In the genomic region with DNA sequence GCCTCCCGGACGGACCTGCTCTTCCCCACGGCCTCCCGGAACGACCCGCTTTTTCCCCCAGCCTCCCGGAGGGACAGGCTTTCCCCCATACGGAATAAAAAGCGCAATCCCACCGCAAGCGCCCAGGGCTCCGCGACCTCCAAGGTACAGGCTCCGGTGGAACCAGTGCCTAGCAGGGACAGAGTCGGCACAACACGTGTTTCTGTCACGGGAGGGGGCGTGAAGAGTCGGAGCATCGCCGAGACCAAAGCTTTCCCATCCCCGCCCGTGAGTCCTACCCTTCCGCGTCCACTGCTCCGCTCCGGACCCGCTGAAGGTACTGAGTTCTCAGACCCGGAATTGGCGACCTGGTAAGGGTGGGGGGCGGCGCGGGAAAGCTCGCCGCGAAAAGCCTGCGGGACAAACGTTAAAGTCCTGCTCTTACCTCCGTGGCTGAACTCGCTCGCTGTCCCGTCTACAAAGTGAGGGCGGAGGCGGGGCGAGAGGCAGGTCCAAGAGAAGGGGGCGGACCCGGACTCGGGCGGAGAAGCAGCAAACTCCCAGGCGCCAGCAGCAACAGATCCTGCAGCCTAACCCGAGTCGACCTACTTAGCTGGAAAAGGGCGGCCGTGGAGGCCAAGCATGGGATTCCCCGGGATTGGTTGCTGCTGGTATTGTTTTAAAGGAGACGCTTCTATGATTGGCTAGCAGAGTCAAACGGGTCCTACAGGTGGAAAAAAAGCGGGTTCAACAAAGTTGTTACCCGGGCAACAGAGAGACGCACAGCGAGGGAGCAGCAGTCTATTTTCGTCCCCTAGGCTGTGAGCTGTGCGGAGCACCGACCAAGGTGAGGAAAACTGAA, we compare ENCODE assay signal across 8 mouse cellular contexts. TPM values are rescaled to one million over a fixed set of nuclear protein-coding genes. Genes with fewer than 3 reads are reported as not detected.
DNase-seq lines count a peak whose midpoint lies in the region; ATAC-seq and TF ChIP-seq lines count a peak whose summit lies in the region.

A gene (minus strand): TSS at position 578 of the 841 bp plus-strand sequence.
A gene (plus strand): TSS at position 745 of the 841 bp plus-strand sequence.

- H3K9ac ChIP-seq in hindbrain, embryonic 16.5 days (ENCODE audit: low read depth, low read length) = no peak within 1 kb of the TSS; the same call in 1 of the 2 replicates
- no peak within 1 kb of the TSS for H3K9ac ChIP-seq in liver, embryonic 11.5 days (ENCODE audit: low read depth, low read length)
- H3K9ac ChIP-seq in midbrain, postnatal 0 days (replicated peaks; ENCODE audit: low read length, poor library complexity, severe bottlenecking) = 0 out of 2 replicates have a peak within 1 kb of the TSS, but pooled peaks have one; percentile 2

- peaks cover 12% of the 10 kb centered on the region for H3K9me3 ChIP-seq in hindbrain, embryonic 16.5 days (ENCODE audit: control insufficient read depth, low read length)
- H3K9me3 ChIP-seq in liver, embryonic 11.5 days (ENCODE audit: control insufficient read depth, low read length) = peaks cover 4% of the 10 kb centered on the region; the same call in 1 of the 2 replicates
- 0 out of 2 replicates have a peak, but pooled peaks cover 8% of the 10 kb centered on the region for H3K9me3 ChIP-seq in midbrain, postnatal 0 days (ENCODE audit: low read length)

- no peak within 1 kb of the TSS for H3K27ac ChIP-seq in gastrocnemius, adult 2 months
- no peak within 1 kb of the TSS for H3K27ac ChIP-seq in hindbrain, embryonic 16.5 days (ENCODE audit: low read depth, low read length)
- no peak within 1 kb of the TSS for H3K27ac ChIP-seq in liver, embryonic 11.5 days (ENCODE audit: low read depth, low read length)
- H3K27ac ChIP-seq in midbrain, postnatal 0 days (ENCODE audit: low read depth, low read length) = no peak within 1 kb of the TSS

- H3K27me3 ChIP-seq in hindbrain, embryonic 16.5 days (replicated peaks; ENCODE audit: control insufficient read depth, insufficient read depth, low read length) = peaks cover 6% of the 10 kb centered on the region
- H3K27me3 ChIP-seq in liver, embryonic 11.5 days (replicated peaks; ENCODE audit: control insufficient read depth, insufficient read depth, low read length) = peaks cover 17% of the 10 kb centered on the region
- peaks cover 11% of the 10 kb centered on the region; the same call in 1 of the 2 replicates for H3K27me3 ChIP-seq in midbrain, postnatal 0 days (ENCODE audit: insufficient read depth, low read length)

- peak; percentile 78 for ATAC-seq in hindbrain, embryonic 16.5 days
- ATAC-seq in liver, embryonic 11.5 days (replicated peaks; ENCODE audit: low FRiP score) = peak; percentile 74; the same call in 1 of the 2 replicates
- peak; percentile 34; the same call in 1 of the 2 replicates for ATAC-seq in midbrain, postnatal 0 days (ENCODE audit: low FRiP score)

- peak within 1 kb of the TSS; percentile 66 for H3K4me3 ChIP-seq in gastrocnemius, adult 2 months
- peak within 1 kb of the TSS; percentile 42 for H3K4me3 ChIP-seq in hindbrain, embryonic 16.5 days (ENCODE audit: low read length)
- H3K4me3 ChIP-seq in liver, embryonic 11.5 days (ENCODE audit: low read depth, low read length) = peak within 1 kb of the TSS; percentile 43
- H3K4me3 ChIP-seq in midbrain, postnatal 0 days (ENCODE audit: low read depth, low read length) = peak within 1 kb of the TSS; percentile 34

- no peak for TF ChIP-seq CTCF in gastrocnemius, adult 2 months (IDR thresholded peaks at IDR 0.05)
- TF ChIP-seq CTCF in midbrain, postnatal 0 days (IDR thresholded peaks at IDR 0.05) = no peak

- 23% methylated on average over 61 of the region's 64 CpGs for WGBS in hindbrain, embryonic 16.5 days
- WGBS in liver, embryonic 11.5 days = 24% methylated on average over 58 of the region's 64 CpGs
- 21% methylated on average over 63 of the region's 64 CpGs for WGBS in midbrain, postnatal 0 days

- intact Hi-C loops in gastrocnemius, adult 2 months (cut with DNase I) = no loop called here

- no peaks in the 10 kb centered on the region for H3K36me3 ChIP-seq in hindbrain, embryonic 16.5 days (ENCODE audit: control insufficient read depth, insufficient read depth, low read length)
- H3K36me3 ChIP-seq in liver, embryonic 11.5 days (ENCODE audit: control insufficient read depth, insufficient read depth, low read length) = no peaks in the 10 kb centered on the region
- H3K36me3 ChIP-seq in midbrain, postnatal 0 days (ENCODE audit: insufficient read depth, low read length) = no peaks in the 10 kb centered on the region

- peak within 1 kb of the TSS; percentile 59 for H3K4me2 ChIP-seq in hindbrain, embryonic 16.5 days (ENCODE audit: low read length)
- H3K4me2 ChIP-seq in liver, embryonic 11.5 days = peak within 1 kb of the TSS; percentile 63
- H3K4me2 ChIP-seq in midbrain, postnatal 0 days (ENCODE audit: low read depth, low read length, poor library complexity, severe bottlenecking) = peak within 1 kb of the TSS; percentile 43

- no peaks in the 10 kb centered on the region for H3K4me1 ChIP-seq in hindbrain, embryonic 16.5 days (ENCODE audit: control insufficient read depth, insufficient read depth, low read depth, low read length)
- H3K4me1 ChIP-seq in liver, embryonic 11.5 days (replicated peaks; ENCODE audit: control insufficient read depth, insufficient read depth, low read length) = no peaks in the 10 kb centered on the region
- no peaks in the 10 kb centered on the region for H3K4me1 ChIP-seq in midbrain, postnatal 0 days (ENCODE audit: insufficient read depth, low read length)

- peak; percentile 46 for DNase-seq in ovary, adult 18-20 months (ENCODE audit: low spot score)
- no peak for DNase-seq in ovary, postnatal 10 days (ENCODE audit: low spot score)
- peak; percentile 2 for DNase-seq in cerebellum, adult 9-11 months
- peak; percentile 66 for DNase-seq in gastrocnemius, adult 2 months
- peak; percentile 61 for DNase-seq in liver, embryonic 11.5 days (ENCODE audit: low spot score)
- peak; percentile 35 for DNase-seq in midbrain, postnatal 0 days (ENCODE audit: low spot score)
- peak; percentile 2 for DNase-seq in thymus, postnatal 14 days

RNA-seq across cellular contexts. Expression of the first gene that starts in this region (rescaled TPM):
- total RNA-seq in gastrocnemius, adult 2 months (2021) = not detected
- 1.0 and 1.2 TPM in 2 replicates for polyA plus RNA-seq in hindbrain, embryonic 16.5 days (2015; fragmentation: Nextera tagmentation; extraction: Ambion mirVana)
- polyA plus RNA-seq in liver, embryonic 11.5 days (2014; fragmentation: Nextera tagmentation; extraction: Ambion mirVana) = 2.6 and 3.6 TPM in 2 replicates
- 2.1 and 2.8 TPM in 2 replicates for total RNA-seq in midbrain, postnatal 0 days (2014; rRNA removed)
- polyA plus RNA-seq in midbrain, postnatal 0 days (2015; fragmentation: Nextera tagmentation; extraction: Ambion mirVana) = 3.4 and 5.6 TPM in 2 replicates

RNA-seq across cellular contexts. Expression of the second gene that starts in this region (rescaled TPM):
- not detected for total RNA-seq in gastrocnemius, adult 2 months (2021)
- not detected in 2 replicates for polyA plus RNA-seq in hindbrain, embryonic 16.5 days (2015; fragmentation: Nextera tagmentation; extraction: Ambion mirVana)
- not detected in 2 replicates for polyA plus RNA-seq in liver, embryonic 11.5 days (2014; fragmentation: Nextera tagmentation; extraction: Ambion mirVana)
- total RNA-seq in midbrain, postnatal 0 days (2014; rRNA removed) = 1.7 TPM in 1 of 2 replicates, not detected in the other
- polyA plus RNA-seq in midbrain, postnatal 0 days (2015; fragmentation: Nextera tagmentation; extraction: Ambion mirVana) = not detected in 2 replicates

Comparison
In these comparisons a context has a peak if more than half of its experiments do, and no peak if none do; other contexts are left out.
1. Peak in DNase-seq and H3K4me3 ChIP-seq in gastrocnemius, adult 2 months; RNA of the genes that start here not detected or under 1 TPM.